Comparison of ENCODE assay signal across 13 mouse cellular contexts in genomic region chr4:127354506-127355485, GRCm38 (mm10). TPM values are rescaled to one million over a fixed set of nuclear protein-coding genes. Genes with fewer than 3 reads are reported as not detected.
A peak's percentile ranks its signal among the peaks of the same experiment; 100 is the strongest.
DNase-seq lines count a peak whose midpoint lies in the region; ATAC-seq lines count a peak whose summit lies in the region.
"Had no signal": no experiment of that assay in that cellular context is flagged by ENCODE, and none has a peak within 500 bp of the region (broad histone marks: within the 10 kb centered on the region; RNA-seq: fewer than 3 reads in every experiment).

No protein-coding gene starts in this region.

- peaks cover 44% of the 10 kb centered on the region for H3K4me1 ChIP-seq in kidney, embryonic 15.5 days
- 0 out of 2 replicates have a peak, but pooled peaks cover 3% of the 10 kb centered on the region for H3K4me1 ChIP-seq in midbrain, embryonic 14.5 days (ENCODE audit: control insufficient read depth, insufficient read depth, low read length)
- no peaks in the 10 kb centered on the region for H3K4me1 ChIP-seq in neural tube, embryonic 15.5 days
- H3K4me1 ChIP-seq: liver, embryonic 15.5 days had no signal

- peak overlapping the region; percentile 56 for H3K27ac ChIP-seq in kidney, embryonic 15.5 days
- no peak overlapping the region for H3K27ac ChIP-seq in midbrain, embryonic 14.5 days (replicated peaks; ENCODE audit: low read depth, low read length)
- H3K27ac ChIP-seq in neural tube, embryonic 15.5 days (replicated peaks) = no peak overlapping the region
- H3K27ac ChIP-seq: forebrain, embryonic 13.5 days; liver, embryonic 15.5 days had no signal

- H3K4me3 ChIP-seq in kidney, embryonic 15.5 days (replicated peaks) = no peak overlapping the region
- H3K4me3 ChIP-seq in midbrain, embryonic 14.5 days (replicated peaks; ENCODE audit: low read depth, low read length) = no peak overlapping the region
- no peak overlapping the region for H3K4me3 ChIP-seq in neural tube, embryonic 15.5 days (replicated peaks)
- H3K4me3 ChIP-seq: forebrain, embryonic 13.5 days; liver, embryonic 15.5 days had no signal

- 38% methylated on average over 15 of the region's 15 CpGs for WGBS in kidney, embryonic 15.5 days
- WGBS in midbrain, embryonic 14.5 days = 82% methylated on average over 15 of the region's 15 CpGs
- WGBS in neural tube, embryonic 15.5 days = 72% methylated on average over 15 of the region's 15 CpGs

- no peak overlapping the region for H3K4me2 ChIP-seq in kidney, embryonic 15.5 days
- H3K4me2 ChIP-seq in midbrain, embryonic 14.5 days (ENCODE audit: low read length) = no peak overlapping the region
- no peak overlapping the region for H3K4me2 ChIP-seq in neural tube, embryonic 15.5 days
- H3K4me2 ChIP-seq: forebrain, embryonic 13.5 days; liver, embryonic 15.5 days had no signal

- no peaks in the 10 kb centered on the region for H3K9me3 ChIP-seq in kidney, embryonic 15.5 days (replicated peaks)
- no peaks in the 10 kb centered on the region for H3K9me3 ChIP-seq in midbrain, embryonic 14.5 days (ENCODE audit: control insufficient read depth, low read length)
- H3K9me3 ChIP-seq in neural tube, embryonic 15.5 days (replicated peaks) = no peaks in the 10 kb centered on the region
- H3K9me3 ChIP-seq: forebrain, embryonic 13.5 days; liver, embryonic 15.5 days had no signal

- peak; percentile 17 for DNase-seq in kidney, adult 11 months
- no peak for DNase-seq in kidney, adult 9 months
- DNase-seq in 416B (ENCODE audit: low read depth) = peak; percentile 8
- DNase-seq in adrenal gland, postnatal 14 days = peak; percentile 66
- DNase-seq in midbrain, embryonic 14.5 days = no peak
- no peak for DNase-seq in urinary bladder, postnatal 25 days (ENCODE audit: low spot score)

- H3K36me3 ChIP-seq in kidney, embryonic 15.5 days = no peaks in the 10 kb centered on the region
- no peaks in the 10 kb centered on the region for H3K36me3 ChIP-seq in midbrain, embryonic 14.5 days (ENCODE audit: control insufficient read depth, insufficient read depth, low read length)
- no peaks in the 10 kb centered on the region for H3K36me3 ChIP-seq in neural tube, embryonic 15.5 days
- H3K36me3 ChIP-seq: liver, embryonic 15.5 days had no signal

- no peak overlapping the region for H3K9ac ChIP-seq in kidney, embryonic 15.5 days
- H3K9ac ChIP-seq in midbrain, embryonic 14.5 days (replicated peaks; ENCODE audit: low read length) = no peak overlapping the region
- no peak overlapping the region for H3K9ac ChIP-seq in neural tube, embryonic 15.5 days (replicated peaks)
- H3K9ac ChIP-seq: forebrain, embryonic 13.5 days; liver, embryonic 15.5 days had no signal

- H3K27me3 ChIP-seq in kidney, embryonic 15.5 days = peaks cover 3% of the 10 kb centered on the region; the same call in 1 of the 2 replicates
- no peaks in the 10 kb centered on the region for H3K27me3 ChIP-seq in midbrain, embryonic 14.5 days (ENCODE audit: control insufficient read depth, insufficient read depth, low read length)
- H3K27me3 ChIP-seq in neural tube, embryonic 15.5 days (replicated peaks) = no peaks in the 10 kb centered on the region
- H3K27me3 ChIP-seq: forebrain, embryonic 13.5 days; liver, embryonic 15.5 days had no signal

- peak; percentile 17; the same call in 1 of the 2 replicates for ATAC-seq in kidney, embryonic 15.5 days (replicated peaks; ENCODE audit: low FRiP score)
- ATAC-seq in midbrain, embryonic 14.5 days (ENCODE audit: low FRiP score, low TSS enrichment) = no peak
- ATAC-seq in neural tube, embryonic 15.5 days (ENCODE audit: low FRiP score) = no peak
- ATAC-seq: forebrain, embryonic 13.5 days had no signal

RNA-seq across cellular contexts. Expression of gene Gjb4, which starts 0.9 kb away (rescaled TPM):
- not detected in 2 replicates for total RNA-seq in adrenal gland, postnatal 14 days (2021)
- polyA plus RNA-seq in kidney, embryonic 15.5 days (2015; fragmentation: Nextera tagmentation; extraction: Ambion mirVana) = 0.85 and 1.1 TPM in 2 replicates
- polyA plus RNA-seq in midbrain, embryonic 14.5 days (2014; fragmentation: Nextera tagmentation; extraction: Ambion mirVana) = not detected in 2 replicates
- polyA plus RNA-seq in neural tube, embryonic 15.5 days (2015; fragmentation: Nextera tagmentation; extraction: Ambion mirVana) = 0.13 TPM in 1 of 2 replicates, not detected in the other
- total RNA-seq: left cerebral cortex, adult 18-20 months had no signal
- polyA plus RNA-seq: cortical plate, adult 2 months; forebrain, embryonic 13.5 days; liver, embryonic 15.5 days; testis, adult 2 months had no signal

RNA-seq across cellular contexts. Expression of gene Gjb5, which starts 3.2 kb away (rescaled TPM):
- 0.37 and 0.49 TPM in 2 replicates for total RNA-seq in adrenal gland, postnatal 14 days (2021)
- polyA plus RNA-seq in kidney, embryonic 15.5 days (2015; fragmentation: Nextera tagmentation; extraction: Ambion mirVana) = 2.2 and 2.4 TPM in 2 replicates
- polyA plus RNA-seq in midbrain, embryonic 14.5 days (2014; fragmentation: Nextera tagmentation; extraction: Ambion mirVana) = not detected in 2 replicates
- polyA plus RNA-seq in neural tube, embryonic 15.5 days (2015; fragmentation: Nextera tagmentation; extraction: Ambion mirVana) = 0.41 and 0.49 TPM in 2 replicates
- total RNA-seq: left cerebral cortex, adult 18-20 months had no signal
- polyA plus RNA-seq: cortical plate, adult 2 months; forebrain, embryonic 13.5 days had no signal

RNA-seq across cellular contexts. Expression of gene Gjb3, which starts 24.2 kb away (rescaled TPM):
- 0.26 TPM in 1 of 2 replicates, not detected in the other for total RNA-seq in adrenal gland, postnatal 14 days (2021)
- 1.4 and 1.7 TPM in 2 replicates for polyA plus RNA-seq in kidney, embryonic 15.5 days (2015; fragmentation: Nextera tagmentation; extraction: Ambion mirVana)
- polyA plus RNA-seq in midbrain, embryonic 14.5 days (2014; fragmentation: Nextera tagmentation; extraction: Ambion mirVana) = 0.18 and 0.38 TPM in 2 replicates
- polyA plus RNA-seq in neural tube, embryonic 15.5 days (2015; fragmentation: Nextera tagmentation; extraction: Ambion mirVana) = 0.59 TPM in 1 of 2 replicates, not detected in the other
- polyA plus RNA-seq: forebrain, embryonic 13.5 days had no signal

RNA-seq across cellular contexts. Expression of gene Gja4, which starts 41.0 kb away (rescaled TPM):
- 10.0 and 13.2 TPM in 2 replicates for total RNA-seq in adrenal gland, postnatal 14 days (2021)
- polyA plus RNA-seq in kidney, embryonic 15.5 days (2015; fragmentation: Nextera tagmentation; extraction: Ambion mirVana) = 24.9 and 30.5 TPM in 2 replicates
- polyA plus RNA-seq in midbrain, embryonic 14.5 days (2014; fragmentation: Nextera tagmentation; extraction: Ambion mirVana) = 15.7 and 24.4 TPM in 2 replicates
- 20.4 and 20.5 TPM in 2 replicates for polyA plus RNA-seq in neural tube, embryonic 15.5 days (2015; fragmentation: Nextera tagmentation; extraction: Ambion mirVana)

Comparison
In these comparisons a context has a peak if more than half of its experiments do, and no peak if none do; other contexts are left out.
1. DNase-seq: peak in kidney, adult 11 months (single experiment), 416B (single experiment) and adrenal gland, postnatal 14 days (single experiment); none in kidney, adult 9 months (single experiment), midbrain, embryonic 14.5 days (single experiment) and urinary bladder, postnatal 25 days (single experiment).